Mouse (Mus musculus) megakaryocyte, embryonic 14.5 days (primary cell): ENCODE measurements around the gene Dpp8.

Experiments used
- FLI1 ChIP-seq: IDR thresholded peaks from 2 replicates; pipeline ENCODE4 v1.6.1; 2012; ENCODE audit warnings: low read length, inconsistent platforms, mixed read lengths
- GATA1 ChIP-seq: IDR thresholded peaks from 3 replicates; pipeline ENCODE4 v1.6.1; 2012; ENCODE audit warnings: mixed read lengths, low read length, inconsistent platforms, borderline replicate concordance

DNA sequence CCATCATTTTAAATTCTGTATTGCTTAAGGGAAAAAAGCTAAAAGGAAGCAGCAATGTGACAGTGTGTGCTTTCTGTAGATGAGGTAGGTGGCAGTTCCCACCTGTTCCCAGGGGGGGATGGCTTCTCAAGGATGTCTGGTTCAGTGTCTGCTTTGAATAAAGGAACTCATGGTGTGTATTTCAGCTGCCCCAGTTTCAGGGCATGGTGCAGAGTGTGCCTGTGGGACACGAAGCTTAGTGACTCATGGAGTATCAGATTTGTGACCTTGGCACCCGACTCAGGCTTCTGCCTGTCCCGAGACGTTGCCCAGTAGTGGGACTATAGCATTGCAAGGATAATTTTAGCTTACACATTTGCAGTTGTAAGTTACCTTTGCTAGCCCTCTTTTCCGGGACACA, 45.3 kb downstream of the Dpp8 start:
- TF ChIP-seq GATA1: no peak
- TF ChIP-seq FLI1: no peak
